Mouse (Mus musculus): ENCODE data around the gene Dhdh.
"Not testable (repeated sequence)": the region's sequence is repeated elsewhere in the genome, so short reads cannot be mapped to it uniquely, and the experiment has no call there.

GRCm38 (mm10) chr7:45480310-45480709 lies 8.3 kb downstream of the Dhdh start:
- TF ChIP-seq CTCF, EP300 (IDR thresholded peaks at IDR 0.05; ENCODE audit: low read depth): not testable (repeated sequence)

Data from liver, embryonic 14.5 days (tissue).